Mouse (Mus musculus) intestine, embryonic 15.5 days (tissue): ENCODE data around the gene Cage1. TPM values are rescaled to one million over a fixed set of nuclear protein-coding genes. Genes with fewer than 3 reads are reported as not detected.

ENCODE experiments used
- ATAC-seq: fragments of 200-750 bp; cut with Nextera tagmentation; 2 replicates; pipeline ENCODE4 v1.8.0; 2017; ENCODE audit warnings: moderate TSS enrichment, moderate library complexity
- H3K27ac ChIP-seq: fragments of 300-500 bp; sonication (generic); 2 replicates; pipeline ENCODE4 v1.5.1; 2015; ENCODE audit warnings: mild to moderate bottlenecking, inconsistent platforms
- H3K27me3 ChIP-seq: fragments of 300-500 bp; sonication (generic); replicated peaks from 2 replicates; pipeline ENCODE4 v1.6.1; 2015; ENCODE audit warnings: inconsistent platforms
- H3K36me3 ChIP-seq: fragments of 300-500 bp; sonication (generic); 2 replicates; pipeline ENCODE4 v1.6.1; 2015; ENCODE audit warnings: inconsistent platforms
- H3K4me1 ChIP-seq: fragments of 300-500 bp; sonication (generic); replicated peaks from 2 replicates; pipeline ENCODE4 v1.6.1; 2015; ENCODE audit warnings: inconsistent platforms
- H3K4me2 ChIP-seq: fragments of 300-500 bp; sonication (generic); replicated peaks from 2 replicates; pipeline ENCODE4 v1.6.1; 2015; ENCODE audit warnings: mild to moderate bottlenecking, inconsistent platforms
- H3K4me3 ChIP-seq: fragments of 300-500 bp; sonication (generic); replicated peaks from 2 replicates; pipeline ENCODE4 v1.5.1; 2015; ENCODE audit warnings: inconsistent platforms
- H3K9ac ChIP-seq: fragments of 300-500 bp; sonication (generic); 2 replicates; pipeline ENCODE4 v1.6.1; 2015; ENCODE audit warnings: inconsistent platforms
- H3K9me3 ChIP-seq: fragments of 300-500 bp; sonication (generic); 2 replicates; pipeline ENCODE4 v1.6.1; 2016; ENCODE audit warnings: inconsistent platforms
- WGBS: fragments of 180-500 bp; shearing (Covaris S2); methylation state at CpG from one replicate; pipeline ENCODE4 v1.1.7; 2015; 5-methylcytosine and 5-hydroxymethylcytosine counted together
- polyA plus RNA-seq: library from polyadenylated mRNA; unstranded; fragments of >200 nt; fragmentation: Nextera tagmentation; extraction: Ambion mirVana; gene quantifications from 2 replicates; pipeline ENCODE4 v1.2.1, GENCODE M21; 2015

The Cage1 gene
- polyA plus RNA-seq, 1 experiment from 2014 or later: 0.89 TPM

GRCm38 (mm10) chr13:38007972-38008371, 28.9 kb downstream of the Cage1 start:
- no peak overlapping the region for H3K9ac ChIP-seq
- H3K27ac ChIP-seq: no peak overlapping the region
- H3K36me3 ChIP-seq: no peaks in the 10 kb centered on the region
- H3K27me3 ChIP-seq: no peaks in the 10 kb centered on the region
- WGBS: 90% methylated on average over 2 of the region's 2 CpGs
- no peak for ATAC-seq
- H3K4me1 ChIP-seq: no peaks in the 10 kb centered on the region
- no peak overlapping the region for H3K4me3 ChIP-seq
- H3K4me2 ChIP-seq: no peak overlapping the region
- H3K9me3 ChIP-seq: no peaks in the 10 kb centered on the region

GRCm38 (mm10) chr13:38002461-38002860, 34.4 kb downstream of the Cage1 start:
- ATAC-seq: no peak
- no peak overlapping the region for H3K4me3 ChIP-seq
- H3K4me2 ChIP-seq: no peak overlapping the region
- no peaks in the 10 kb centered on the region for H3K9me3 ChIP-seq
- no peaks in the 10 kb centered on the region for H3K4me1 ChIP-seq
- H3K27me3 ChIP-seq: no peaks in the 10 kb centered on the region
- no peak overlapping the region for H3K27ac ChIP-seq
- H3K36me3 ChIP-seq: no peaks in the 10 kb centered on the region
- H3K9ac ChIP-seq: no peak overlapping the region
- 52% methylated on average over 1 of the region's 1 CpGs for WGBS

GRCm38 (mm10) chr13:37999713-38000112, 37.2 kb downstream of the Cage1 start:
- no peaks in the 10 kb centered on the region for H3K4me1 ChIP-seq
- no peaks in the 10 kb centered on the region for H3K27me3 ChIP-seq
- no peaks in the 10 kb centered on the region for H3K36me3 ChIP-seq
- no peak overlapping the region for H3K27ac ChIP-seq
- H3K9me3 ChIP-seq: no peaks in the 10 kb centered on the region
- no peak overlapping the region for H3K4me3 ChIP-seq
- ATAC-seq: no peak; the same call in 1 of the 2 replicates
- no peak overlapping the region for H3K4me2 ChIP-seq
- 83% methylated on average over 3 of the region's 3 CpGs for WGBS
- H3K9ac ChIP-seq: no peak overlapping the region

GRCm38 (mm10) chr13:37994405-37994749, 42.5 kb downstream of the Cage1 start:
- ATAC-seq: peak; percentile 59
- H3K4me1 ChIP-seq: no peaks in the 10 kb centered on the region
- H3K27ac ChIP-seq: no peak overlapping the region

GRCm38 (mm10) chr13:37993704-37994404, 43.0 kb downstream of the Cage1 start, which contains the start of gene Ssr1:
TSS of gene Ssr1 (minus strand) at chr13:37994217.
- Histone ChIP-seq H3K9me3 (no peaks in the 10 kb centered on the region), H3K4me1 (no peaks in the 10 kb centered on the region), H3K27me3 (no peaks in the 10 kb centered on the region), H3K4me2 (peak within 1 kb of the TSS; percentile 72), H3K9ac (peak within 1 kb of the TSS; percentile 99), H3K36me3 (0 out of 2 replicates have a peak, but pooled peaks cover 12% of the 10 kb centered on the region), H3K4me3 (peak within 1 kb of the TSS; percentile 100), H3K27ac (peak within 1 kb of the TSS; percentile 97)
- WGBS: under 1% methylated on average over 89 of the region's 89 CpGs
- ATAC-seq: peak; percentile 99

More at GRCm38 (mm10) chr13:37994405-37994749, 42.5 kb downstream of the Cage1 start:
- WGBS: 11% methylated on average over 7 of the region's 7 CpGs
- Histone ChIP-seq H3K9ac (peak overlapping the region; percentile 99; the same call in 1 of the 2 replicates), H3K27me3 (no peaks in the 10 kb centered on the region), H3K4me2 (peak overlapping the region; percentile 72), H3K9me3 (no peaks in the 10 kb centered on the region), H3K4me3 (peak overlapping the region; percentile 100), H3K36me3 (0 out of 2 replicates have a peak, but pooled peaks cover 7% of the 10 kb centered on the region)

- H3K9me3 ChIP-seq: no peaks in the 10 kb centered on the region
- peak overlapping the region; percentile 100 for H3K4me3 ChIP-seq
- 0 out of 2 replicates have a peak, but pooled peaks cover 12% of the 10 kb centered on the region for H3K36me3 ChIP-seq
- peak overlapping the region; percentile 99 for H3K9ac ChIP-seq
- peak overlapping the region; percentile 72 for H3K4me2 ChIP-seq
- no peaks in the 10 kb centered on the region for H3K27me3 ChIP-seq
- WGBS: under 1% methylated on average over 17 of the region's 17 CpGs
- no peaks in the 10 kb centered on the region for H3K4me1 ChIP-seq
- peak overlapping the region; percentile 97 for H3K27ac ChIP-seq
- ATAC-seq: no peak
Observed at GRCm38 (mm10) chr13:37993376-37993703, 43.5 kb downstream of the Cage1 start.

- H3K4me2 ChIP-seq: peak overlapping the region; percentile 72
- no peaks in the 10 kb centered on the region for H3K9me3 ChIP-seq
- WGBS: 11% methylated on average over 10 of the region's 10 CpGs
- 0 out of 2 replicates have a peak, but pooled peaks cover 12% of the 10 kb centered on the region for H3K36me3 ChIP-seq
- H3K27ac ChIP-seq: peak overlapping the region; percentile 97; the same call in 1 of the 2 replicates
- no peaks in the 10 kb centered on the region for H3K27me3 ChIP-seq
- no peaks in the 10 kb centered on the region for H3K4me1 ChIP-seq
- H3K4me3 ChIP-seq: peak overlapping the region; percentile 100
- ATAC-seq: no peak
- peak overlapping the region; percentile 99 for H3K9ac ChIP-seq
Observed at GRCm38 (mm10) chr13:37992638-37993371, 44.1 kb downstream of the Cage1 start.

GRCm38 (mm10) chr13:37989701-37990100, 47.2 kb downstream of the Cage1 start:
- Histone ChIP-seq H3K9me3 (no peaks in the 10 kb centered on the region), H3K36me3 (peaks cover 29% of the 10 kb centered on the region), H3K27ac (no peak overlapping the region), H3K4me3 (no peak overlapping the region), H3K9ac (no peak overlapping the region), H3K4me2 (no peak overlapping the region), H3K27me3 (no peaks in the 10 kb centered on the region), H3K4me1 (no peaks in the 10 kb centered on the region)
- ATAC-seq: no peak
- WGBS: 89% methylated on average over 8 of the region's 8 CpGs

- 87% methylated on average over 10 of the region's 10 CpGs for WGBS
- H3K4me1 ChIP-seq: no peaks in the 10 kb centered on the region
- H3K36me3 ChIP-seq: peaks cover 43% of the 10 kb centered on the region
- H3K9me3 ChIP-seq: no peaks in the 10 kb centered on the region
- no peak overlapping the region for H3K9ac ChIP-seq
- ATAC-seq: no peak
- H3K4me3 ChIP-seq: no peak overlapping the region
- no peak overlapping the region for H3K27ac ChIP-seq
- no peaks in the 10 kb centered on the region for H3K27me3 ChIP-seq
- H3K4me2 ChIP-seq: no peak overlapping the region
Observed at GRCm38 (mm10) chr13:37986166-37986565, 50.7 kb downstream of the Cage1 start.

GRCm38 (mm10) chr13:37981063-37981462, 55.8 kb downstream of the Cage1 start:
- Histone ChIP-seq H3K4me2 (no peak overlapping the region), H3K27me3 (no peaks in the 10 kb centered on the region), H3K9ac (no peak overlapping the region), H3K36me3 (peaks cover 33% of the 10 kb centered on the region), H3K27ac (no peak overlapping the region), H3K4me1 (no peaks in the 10 kb centered on the region), H3K9me3 (no peaks in the 10 kb centered on the region), H3K4me3 (no peak overlapping the region)
- WGBS: 86% methylated on average over 5 of the region's 5 CpGs
- ATAC-seq: no peak

- 92% methylated on average over 10 of the region's 10 CpGs for WGBS
- no peak for ATAC-seq
- H3K27me3 ChIP-seq: no peaks in the 10 kb centered on the region
- no peak overlapping the region for H3K4me3 ChIP-seq
- no peaks in the 10 kb centered on the region for H3K4me1 ChIP-seq
- H3K9me3 ChIP-seq: no peaks in the 10 kb centered on the region
- H3K36me3 ChIP-seq: peaks cover 29% of the 10 kb centered on the region
- no peak overlapping the region for H3K27ac ChIP-seq
- no peak overlapping the region for H3K4me2 ChIP-seq
- no peak overlapping the region for H3K9ac ChIP-seq
Observed at GRCm38 (mm10) chr13:37980346-37980745, 56.5 kb downstream of the Cage1 start.

- ATAC-seq: no peak
- Histone ChIP-seq H3K36me3 (peaks cover 29% of the 10 kb centered on the region), H3K27ac (no peak overlapping the region), H3K9ac (no peak overlapping the region), H3K9me3 (no peaks in the 10 kb centered on the region), H3K27me3 (no peaks in the 10 kb centered on the region), H3K4me3 (no peak overlapping the region), H3K4me2 (no peak overlapping the region), H3K4me1 (no peaks in the 10 kb centered on the region)
- WGBS: 93% methylated on average over 12 of the region's 12 CpGs
Observed at GRCm38 (mm10) chr13:37979506-37979905, 57.4 kb downstream of the Cage1 start.
